Mouse (Mus musculus): ENCODE measurements at regions not wholly inside any gene's neighbourhood (a gene's known extent, or its start where the extent isn't known, plus 50 kb on each side); places are given as distances from the start of the nearest gene placed in this dataset.

GRCm38 (mm10) chr1:154993927-154994856 is 105.2 kb downstream of the Ier5 start:
- H3K4me2 ChIP-seq, result no peak overlapping the region
- H3K27ac ChIP-seq, result no peak overlapping the region
- H3K36me3 ChIP-seq, result no peaks in the 10 kb centered on the region
- H3K9me3 ChIP-seq (replicated peaks), result no peaks in the 10 kb centered on the region
- H3K4me1 ChIP-seq (replicated peaks), result no peaks in the 10 kb centered on the region
- no peak for ATAC-seq (replicated peaks; ENCODE audit: insufficient number of reproducible peaks, insufficient read depth, low FRiP score, low read depth)
- no peak overlapping the region for H3K9ac ChIP-seq
- H3K27me3 ChIP-seq, result no peaks in the 10 kb centered on the region
- 81% methylated on average over 21 of the region's 21 CpGs for WGBS
- no peak overlapping the region for H3K4me3 ChIP-seq

GRCm38 (mm10) chr1:154983325-154983724 is 99.0 kb upstream of the Cacna1e start:
- 39% methylated on average over 7 of the region's 7 CpGs for WGBS
- no peak overlapping the region for H3K4me2 ChIP-seq
- ATAC-seq (replicated peaks; ENCODE audit: insufficient number of reproducible peaks, insufficient read depth, low FRiP score, low read depth), result no peak
- no peak overlapping the region for H3K27ac ChIP-seq
- no peaks in the 10 kb centered on the region for H3K27me3 ChIP-seq
- 0 out of 2 replicates have a peak, but pooled peaks cover 4% of the 10 kb centered on the region for H3K4me1 ChIP-seq (replicated peaks)
- no peak overlapping the region for H3K9ac ChIP-seq
- no peak overlapping the region for H3K4me3 ChIP-seq
- H3K9me3 ChIP-seq (replicated peaks), result no peaks in the 10 kb centered on the region
- H3K36me3 ChIP-seq, result no peaks in the 10 kb centered on the region

GRCm38 (mm10) chr1:154982836-154983235 is 98.5 kb upstream of the Cacna1e start:
- 0 out of 2 replicates have a peak, but pooled peaks cover 4% of the 10 kb centered on the region for H3K4me1 ChIP-seq (replicated peaks)
- no peak for ATAC-seq (replicated peaks; ENCODE audit: insufficient number of reproducible peaks, insufficient read depth, low FRiP score, low read depth)
- H3K27me3 ChIP-seq, result no peaks in the 10 kb centered on the region
- no peak overlapping the region for H3K27ac ChIP-seq
- no peak overlapping the region for H3K9ac ChIP-seq
- no peaks in the 10 kb centered on the region for H3K9me3 ChIP-seq (replicated peaks)
- no peaks in the 10 kb centered on the region for H3K36me3 ChIP-seq
- WGBS, result 88% methylated on average over 9 of the region's 9 CpGs
- H3K4me2 ChIP-seq, result no peak overlapping the region
- H3K4me3 ChIP-seq, result no peak overlapping the region

GRCm38 (mm10) chr1:154981687-154982086 is 97.4 kb upstream of the Cacna1e start:
- no peak for ATAC-seq (replicated peaks; ENCODE audit: insufficient number of reproducible peaks, insufficient read depth, low FRiP score, low read depth)
- Histone ChIP-seq H3K4me1 (replicated peaks) (0 out of 2 replicates have a peak, but pooled peaks cover 4% of the 10 kb centered on the region), H3K9ac (no peak overlapping the region), H3K27me3 (no peaks in the 10 kb centered on the region), H3K4me3 (no peak overlapping the region), H3K27ac (no peak overlapping the region), H3K36me3 (no peaks in the 10 kb centered on the region), H3K9me3 (replicated peaks) (no peaks in the 10 kb centered on the region), H3K4me2 (no peak overlapping the region)
- 67% methylated on average over 8 of the region's 8 CpGs for WGBS

GRCm38 (mm10) chr1:154975732-154976131 is 91.4 kb upstream of the Cacna1e start:
- Histone ChIP-seq H3K4me2 (no peak overlapping the region), H3K36me3 (no peaks in the 10 kb centered on the region), H3K4me1 (replicated peaks) (no peaks in the 10 kb centered on the region), H3K9ac (no peak overlapping the region), H3K9me3 (replicated peaks) (no peaks in the 10 kb centered on the region), H3K27me3 (no peaks in the 10 kb centered on the region), H3K4me3 (no peak overlapping the region), H3K27ac (no peak overlapping the region)
- WGBS, result 79% methylated on average over 4 of the region's 4 CpGs
- ATAC-seq (replicated peaks; ENCODE audit: insufficient number of reproducible peaks, insufficient read depth, low FRiP score, low read depth), result no peak

GRCm38 (mm10) chr1:154961271-154961670 is 77.0 kb upstream of the Cacna1e start:
- no peaks in the 10 kb centered on the region for H3K9me3 ChIP-seq (replicated peaks)
- no peak overlapping the region for H3K27ac ChIP-seq
- H3K36me3 ChIP-seq, result no peaks in the 10 kb centered on the region
- H3K4me2 ChIP-seq, result no peak overlapping the region
- H3K27me3 ChIP-seq, result no peaks in the 10 kb centered on the region
- WGBS, result 65% methylated on average over 4 of the region's 4 CpGs
- H3K4me3 ChIP-seq, result no peak overlapping the region
- no peak for ATAC-seq (replicated peaks; ENCODE audit: insufficient number of reproducible peaks, insufficient read depth, low FRiP score, low read depth)
- no peak overlapping the region for H3K9ac ChIP-seq
- H3K4me1 ChIP-seq (replicated peaks), result peaks cover 3% of the 10 kb centered on the region; the same call in 1 of the 2 replicates

GRCm38 (mm10) chr1:154956625-154957031 is 72.3 kb upstream of the Cacna1e start:
- Histone ChIP-seq H3K27me3 (no peaks in the 10 kb centered on the region), H3K27ac (no peak overlapping the region), H3K36me3 (no peaks in the 10 kb centered on the region), H3K4me2 (no peak overlapping the region), H3K4me1 (replicated peaks) (peaks cover 3% of the 10 kb centered on the region; the same call in 1 of the 2 replicates), H3K4me3 (no peak overlapping the region), H3K9ac (no peak overlapping the region), H3K9me3 (replicated peaks) (no peaks in the 10 kb centered on the region)
- 70% methylated on average over 5 of the region's 5 CpGs for WGBS
- no peak for ATAC-seq (replicated peaks; ENCODE audit: insufficient number of reproducible peaks, insufficient read depth, low FRiP score, low read depth)

- ATAC-seq (replicated peaks; ENCODE audit: insufficient number of reproducible peaks, insufficient read depth, low FRiP score, low read depth), result no peak
- H3K4me1 ChIP-seq (replicated peaks), result no peaks in the 10 kb centered on the region; the same call in 1 of the 2 replicates
- H3K27me3 ChIP-seq, result no peaks in the 10 kb centered on the region
- H3K27ac ChIP-seq, result no peak overlapping the region
- no peak overlapping the region for H3K4me2 ChIP-seq
- H3K4me3 ChIP-seq, result no peak overlapping the region
- no peak overlapping the region for H3K9ac ChIP-seq
- WGBS, result 79% methylated on average over 2 of the region's 2 CpGs
- no peaks in the 10 kb centered on the region for H3K36me3 ChIP-seq
- H3K9me3 ChIP-seq (replicated peaks), result no peaks in the 10 kb centered on the region
Measured at GRCm38 (mm10) chr1:154952679-154953078, 68.4 kb upstream of the Cacna1e start.
